Mouse (Mus musculus) C2C12 (cell line): ENCODE data around the gene Gm16485. TPM values are rescaled to one million over a fixed set of nuclear protein-coding genes. Genes with fewer than 3 reads are reported as not detected.
A peak's percentile ranks its signal among the peaks of the same experiment; 100 is the strongest.

ENCODE experiments used
- H3K27me3 ChIP-seq: one replicate; pipeline ENCODE4 v1.6.1; 2011; ENCODE audit not compliant: control insufficient read depth, insufficient read depth, insufficient read length
- H3K36me3 ChIP-seq: one replicate; pipeline ENCODE4 v1.6.1; 2011; ENCODE audit not compliant: control insufficient read depth, insufficient read depth
- H3K4me3 ChIP-seq: one replicate; pipeline ENCODE4 v1.5.1; 2011; ENCODE audit warnings: mild to moderate bottlenecking, control low read depth; ENCODE audit not compliant: poor library complexity, insufficient read depth, severe bottlenecking
- H3K79me2 ChIP-seq: one replicate; pipeline ENCODE4 v1.6.1; 2011; ENCODE audit not compliant: control insufficient read depth, insufficient read depth
- H3K79me3 ChIP-seq: one replicate; pipeline ENCODE4 v1.6.1; 2011; ENCODE audit warnings: low read depth, control low read depth
- H3ac ChIP-seq: one replicate; pipeline ENCODE3; 2011; ENCODE audit warnings: low read depth; ENCODE audit not compliant: control insufficient read depth, insufficient read length
- CEBPB ChIP-seq: IDR thresholded peaks from one replicate; pipeline ENCODE4 v1.6.1; 2011; ENCODE audit warnings: low read depth, mild to moderate bottlenecking, control low read depth, moderate library complexity
- CTCF ChIP-seq: IDR thresholded peaks from one replicate; pipeline ENCODE4 v1.5.1; 2011; ENCODE audit not compliant: control insufficient read depth, insufficient read depth, insufficient read length
- FOSL1 ChIP-seq: IDR thresholded peaks from one replicate; pipeline ENCODE4 v1.8.0; 2011; ENCODE audit warnings: mild to moderate bottlenecking, low read length; ENCODE audit not compliant: poor library complexity, insufficient read depth, severe bottlenecking
- MAX ChIP-seq: IDR thresholded peaks from one replicate; pipeline ENCODE4 v1.6.1; 2011; ENCODE audit warnings: mild to moderate bottlenecking, control low read depth
- MYOD1 ChIP-seq: IDR thresholded peaks from one replicate; pipeline ENCODE4 v1.6.1; 2011; ENCODE audit warnings: low read depth; ENCODE audit not compliant: control insufficient read depth, insufficient read length
- MYOG ChIP-seq: IDR thresholded peaks from one replicate; pipeline ENCODE4 v1.6.1; 2011; ENCODE audit not compliant: control insufficient read depth, insufficient read length; ENCODE audit errors: extremely low read depth
- USF1 ChIP-seq: IDR thresholded peaks from one replicate; pipeline ENCODE4 v1.6.1; 2011; ENCODE audit warnings: low read depth, mild to moderate bottlenecking, control low read depth, moderate library complexity
- long read RNA-seq, 2 experiments: library from polyadenylated mRNA; unstranded; transcript quantifications; one replicate each; pipeline ENCODE4 v2.0.0; 2019 to 2020
- polyA plus RNA-seq: library from polyadenylated mRNA; unstranded; fragments of >200 nt; fragmentation: generic; extraction: Trizol; gene quantifications from one replicate; pipeline ENCODE4 v1.2.1, GENCODE M21; 2012; ENCODE audit warnings: missing spikeins

Gene Gm16485
- not detected for polyA plus RNA-seq
- long read RNA-seq, experiment 1 = 0 reads
- long read RNA-seq, experiment 2 = 0 reads

- H3K36me3 ChIP-seq = no peaks in the 10 kb centered on the region
- H3K27me3 ChIP-seq = no peaks in the 10 kb centered on the region
- no peak for TF ChIP-seq MAX
- TF ChIP-seq USF1 = no peak
- no peak for TF ChIP-seq CEBPB
- no peak for TF ChIP-seq MYOG
- no peak for TF ChIP-seq FOSL1
- TF ChIP-seq CTCF = no peak
- no peak for TF ChIP-seq MYOD1
- H3K4me3 ChIP-seq = no peak within 1 kb of the TSS
- H3K79me3 ChIP-seq = no peaks in the 10 kb centered on the region
- H3K79me2 ChIP-seq = no peaks in the 10 kb centered on the region
- H3ac ChIP-seq = no peak within 1 kb of the TSS
These were observed at the start of gene Gm16485 for GRCm38 (mm10) chr9:8971491-8971890. Gene Gm16485 (plus strand): TSS chr9:8971791.

- no peaks in the 10 kb centered on the region for H3K79me2 ChIP-seq
- H3K4me3 ChIP-seq = no peak overlapping the region
- H3K36me3 ChIP-seq = no peaks in the 10 kb centered on the region
- no peaks in the 10 kb centered on the region for H3K79me3 ChIP-seq
- H3K27me3 ChIP-seq = no peaks in the 10 kb centered on the region
- H3ac ChIP-seq = no peak overlapping the region
- TF ChIP-seq USF1 (no peak), MAX (no peak), MYOG (no peak), FOSL1 (no peak), CEBPB (no peak), MYOD1 (no peak), CTCF (no peak)
These were observed 44.0 kb upstream of the Gm16485 start for GRCm38 (mm10) chr9:8927561-8927960.

GRCm38 (mm10) chr9:8937753-8938152, 33.8 kb upstream of the Gm16485 start:
- Histone ChIP-seq H3ac (no peak overlapping the region), H3K27me3 (no peaks in the 10 kb centered on the region), H3K36me3 (no peaks in the 10 kb centered on the region), H3K4me3 (no peak overlapping the region), H3K79me3 (no peaks in the 10 kb centered on the region), H3K79me2 (no peaks in the 10 kb centered on the region)
- TF ChIP-seq FOSL1 (no peak), CEBPB (no peak)

- Histone ChIP-seq H3K79me2 (no peaks in the 10 kb centered on the region), H3K36me3 (no peaks in the 10 kb centered on the region), H3K27me3 (no peaks in the 10 kb centered on the region)
These were observed 18.3 kb upstream of the Gm16485 start for GRCm38 (mm10) chr9:8953306-8953705.

GRCm38 (mm10) chr9:8964512-8965133, 7.0 kb upstream of the Gm16485 start:
- TF ChIP-seq CTCF (peak; percentile 23), MAX (no peak), MYOG (no peak), FOSL1 (no peak)
- Histone ChIP-seq H3K36me3 (no peaks in the 10 kb centered on the region), H3K27me3 (no peaks in the 10 kb centered on the region), H3K4me3 (no peak overlapping the region), H3K79me2 (no peaks in the 10 kb centered on the region), H3K79me3 (no peaks in the 10 kb centered on the region), H3ac (no peak overlapping the region)

More at GRCm38 (mm10) chr9:8953306-8953705, 18.3 kb upstream of the Gm16485 start:
- no peak overlapping the region for H3ac ChIP-seq
- H3K79me3 ChIP-seq = no peaks in the 10 kb centered on the region
- H3K4me3 ChIP-seq = no peak overlapping the region
- TF ChIP-seq MYOD1 = no peak
- TF ChIP-seq CTCF = no peak
- TF ChIP-seq CEBPB = no peak

GRCm38 (mm10) chr9:8970240-8970639, 1.4 kb upstream of the Gm16485 start:
- H3K27me3 ChIP-seq = no peaks in the 10 kb centered on the region
- no peak overlapping the region for H3K4me3 ChIP-seq
- H3K36me3 ChIP-seq = no peaks in the 10 kb centered on the region
- H3K79me3 ChIP-seq = no peaks in the 10 kb centered on the region
- TF ChIP-seq MYOG (no peak), FOSL1 (no peak), MAX (no peak), MYOD1 (no peak), USF1 (no peak), CTCF (no peak)
- no peak overlapping the region for H3ac ChIP-seq
- no peaks in the 10 kb centered on the region for H3K79me2 ChIP-seq
